Mouse (Mus musculus): ENCODE measurements at regions not wholly inside any gene's neighbourhood (a gene's known extent, or its start where the extent isn't known, plus 50 kb on each side); places are given as distances from the start of the nearest gene placed in this dataset.

DNA sequence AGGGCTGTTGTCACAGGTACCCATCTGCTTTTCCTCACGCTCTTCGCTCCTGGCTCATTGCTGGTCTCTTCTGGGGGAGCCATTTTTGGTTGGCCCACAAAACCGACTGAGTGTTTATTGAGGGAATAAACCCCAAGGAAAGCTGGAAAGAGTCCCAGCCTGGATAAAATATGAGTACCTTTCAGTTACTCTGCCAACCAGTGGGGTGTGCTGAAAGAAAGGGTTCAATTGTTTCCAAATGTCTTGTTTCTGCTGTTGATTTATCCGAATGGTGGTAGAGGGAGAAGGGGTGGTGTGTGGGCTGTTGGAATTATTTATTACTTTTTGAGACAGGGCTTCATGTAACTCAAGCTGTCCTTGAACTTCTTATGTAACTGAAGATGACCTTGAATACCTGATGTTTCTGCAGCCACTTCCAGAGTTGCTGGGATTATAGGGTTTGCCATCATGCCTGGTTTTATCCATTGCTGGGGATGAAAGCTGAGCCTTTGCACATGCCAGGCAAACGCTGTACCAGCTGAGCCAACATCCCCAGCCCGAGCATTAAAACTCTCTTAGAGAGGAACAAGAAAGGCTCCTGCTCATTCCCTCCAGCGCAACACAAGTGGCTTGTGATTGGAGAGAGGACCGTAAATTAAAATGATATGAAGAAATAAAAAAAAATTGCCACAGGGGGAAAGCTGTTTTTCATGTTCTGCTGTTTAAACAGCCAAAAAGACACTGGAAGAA lies 194.1 kb downstream of the Hhipl2 start:
- intact Hi-C loops (cut with DNase I): no loop called here
- no peak for DNase-seq (ENCODE audit: extremely low spot score in 1 of 2, low spot score in 2 of 2)

DNA sequence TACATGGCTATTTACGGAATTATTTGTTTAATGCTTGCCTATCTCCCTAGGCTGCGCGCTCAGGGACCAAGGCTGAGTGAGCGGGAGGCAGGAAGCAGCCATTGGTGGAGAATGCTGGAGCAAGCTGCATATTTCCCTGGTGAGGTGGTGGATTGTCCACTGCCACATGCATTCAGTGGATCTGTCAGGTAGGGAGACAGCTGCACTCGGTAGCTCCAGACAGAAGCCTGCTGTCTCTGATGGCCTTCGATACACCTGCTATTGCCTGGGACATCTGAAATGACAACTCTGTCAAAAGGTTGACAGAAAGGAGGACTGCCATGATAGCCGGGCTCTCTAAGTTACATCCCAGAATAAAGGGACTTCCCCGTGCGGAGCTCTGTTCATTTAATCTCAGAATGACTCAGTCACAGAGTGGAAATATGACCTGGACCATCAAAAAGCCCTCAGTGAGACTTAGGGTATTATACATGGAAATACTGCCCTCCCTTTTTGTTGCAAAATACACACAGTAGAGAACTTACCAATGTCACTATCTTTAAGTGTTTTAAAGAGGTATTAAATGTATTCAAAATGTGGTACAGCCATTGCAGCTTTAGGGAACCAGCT lies 201.5 kb downstream of the Hhipl2 start:
- DNase-seq (ENCODE audit: extremely low spot score in 1 of 2, low spot score in 2 of 2): no peak
- intact Hi-C loops (cut with DNase I): no loop called here

DNA sequence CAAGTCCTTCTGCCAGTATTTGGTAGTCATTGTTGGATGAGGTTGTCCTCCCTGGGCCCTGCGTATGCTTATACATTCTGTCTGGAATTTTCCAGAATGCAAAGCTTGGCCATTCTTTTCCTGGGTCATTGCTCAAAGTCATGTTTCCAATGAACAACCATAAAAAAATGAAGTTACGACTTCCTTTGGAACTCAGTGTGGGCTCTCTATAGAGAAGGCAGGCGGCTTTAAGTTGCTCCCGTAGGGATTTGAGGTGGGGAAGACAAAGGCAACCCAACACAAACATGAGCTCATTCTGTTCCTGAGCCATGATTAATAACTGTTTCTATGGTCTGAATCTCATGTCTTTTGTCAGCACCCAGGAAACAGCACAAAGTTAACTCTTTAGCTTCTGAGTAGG lies 204.3 kb downstream of the Hhipl2 start:
- intact Hi-C loops (cut with DNase I): no loop called here
- no peak for DNase-seq (ENCODE audit: extremely low spot score in 1 of 2, low spot score in 2 of 2)

DNA sequence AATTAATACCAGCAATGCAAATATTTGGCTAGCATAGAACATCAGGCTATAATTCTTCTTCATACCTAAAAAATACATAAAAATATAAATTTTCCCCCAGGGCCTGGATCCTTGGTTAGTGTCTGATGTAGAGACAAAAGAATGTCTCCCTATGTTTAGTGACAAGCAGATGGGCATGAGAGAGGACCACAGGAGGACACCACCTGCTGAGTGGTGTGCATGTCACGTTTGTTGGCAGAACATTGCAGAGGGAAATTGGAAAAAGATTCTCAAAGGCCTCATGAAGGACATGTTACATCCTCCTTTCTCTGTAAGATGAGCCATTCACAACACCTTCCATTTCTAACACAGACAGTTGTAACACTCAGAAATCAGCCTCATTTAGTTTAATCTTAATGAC lies 206.3 kb downstream of the Hhipl2 start:
- no peak for DNase-seq (ENCODE audit: extremely low spot score in 1 of 2, low spot score in 2 of 2)

DNA sequence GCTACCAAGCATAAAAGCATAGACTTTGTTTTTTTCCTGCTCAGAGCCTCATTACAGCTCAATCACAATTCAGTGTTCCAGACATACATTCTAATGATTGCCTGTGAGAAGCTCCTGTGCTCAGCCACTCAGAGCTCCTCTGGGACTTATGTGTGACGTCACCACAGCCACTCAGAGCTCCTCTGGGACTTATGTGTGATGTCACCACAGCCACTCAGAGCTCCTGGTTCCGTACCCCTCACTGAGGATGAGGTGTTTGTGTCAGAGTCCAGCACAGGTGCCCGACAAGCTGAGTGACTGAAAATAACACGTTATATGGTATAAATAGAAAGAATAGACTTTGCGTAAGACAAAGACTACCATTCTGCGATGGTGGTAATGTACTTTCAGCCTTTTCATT lies 215.8 kb downstream of the Hhipl2 start:
- no peak for DNase-seq (ENCODE audit: extremely low spot score in 1 of 2, low spot score in 2 of 2)
- intact Hi-C loops (cut with DNase I): no loop called here

More for the DNA sequence above, 206.3 kb downstream of the Hhipl2 start:
- intact Hi-C loops (cut with DNase I): no loop called here

DNA sequence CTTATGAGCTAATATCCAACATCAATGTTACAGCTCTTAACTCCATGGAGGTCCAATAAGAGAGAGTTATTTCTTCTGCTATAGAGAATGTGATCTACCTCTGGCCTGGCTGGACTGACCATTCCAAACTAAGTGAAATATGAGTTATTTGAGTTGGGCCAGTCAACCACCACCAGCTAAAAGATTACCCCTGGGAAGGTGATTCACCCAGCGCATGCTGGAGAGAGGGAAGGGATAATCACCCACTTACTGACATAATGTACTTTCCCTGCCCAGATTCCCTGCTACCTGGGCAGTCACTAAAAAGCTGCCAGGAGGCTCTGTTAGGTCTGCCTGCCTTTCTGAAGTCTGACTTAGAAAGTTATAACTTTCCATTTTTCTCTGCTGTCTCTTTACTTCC lies 216.8 kb downstream of the Hhipl2 start:
- intact Hi-C loops (cut with DNase I): no loop called here
- no peak for DNase-seq (ENCODE audit: extremely low spot score in 1 of 2, low spot score in 2 of 2)

DNA sequence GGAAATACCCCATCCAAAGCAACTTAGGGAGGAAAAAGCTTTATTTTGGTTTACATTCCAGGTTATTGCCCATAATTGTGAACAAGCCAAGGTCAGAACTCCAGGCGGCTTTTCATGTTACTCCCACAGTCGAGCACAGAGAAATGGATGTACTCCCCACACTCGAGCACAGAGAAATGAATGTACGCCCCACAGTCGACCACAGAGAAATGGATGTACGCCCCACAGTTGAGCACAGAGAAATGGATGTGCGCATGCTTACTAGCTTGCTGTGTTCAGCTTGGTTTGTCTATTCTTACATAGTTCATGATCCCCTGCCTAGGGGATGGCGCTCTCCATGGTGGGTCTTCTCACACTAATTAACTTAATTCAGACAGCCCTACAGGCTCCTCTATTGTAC lies 219.2 kb downstream of the Hhipl2 start:
- intact Hi-C loops (cut with DNase I): no loop called here
- DNase-seq (ENCODE audit: extremely low spot score in 1 of 2, low spot score in 2 of 2): no peak

DNA sequence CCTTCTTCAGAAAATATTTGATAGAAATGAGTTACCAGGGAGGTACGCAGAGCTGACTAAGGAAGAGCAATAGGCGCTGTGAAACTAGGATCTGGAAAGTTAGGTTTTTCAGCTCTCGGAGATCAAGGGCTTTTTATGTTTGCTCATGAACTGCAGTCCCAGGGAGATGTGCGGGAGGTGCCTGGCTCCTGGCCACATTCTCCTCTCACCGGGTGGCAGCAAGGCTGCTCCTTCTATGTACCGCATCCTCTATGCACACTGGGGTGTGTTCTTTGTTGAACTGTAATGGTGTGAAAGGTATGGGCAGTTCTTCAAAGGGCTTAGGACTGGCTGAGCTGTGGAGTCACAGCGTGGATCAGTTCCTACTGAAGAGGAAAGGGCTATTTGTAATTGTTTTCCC lies 221.3 kb downstream of the Hhipl2 start:
- peak in 1 of 2 experiments; percentile 56 for DNase-seq (ENCODE audit: extremely low spot score in 1 of 2, low spot score in 2 of 2)
- intact Hi-C loops (cut with DNase I): no loop called here

DNA sequence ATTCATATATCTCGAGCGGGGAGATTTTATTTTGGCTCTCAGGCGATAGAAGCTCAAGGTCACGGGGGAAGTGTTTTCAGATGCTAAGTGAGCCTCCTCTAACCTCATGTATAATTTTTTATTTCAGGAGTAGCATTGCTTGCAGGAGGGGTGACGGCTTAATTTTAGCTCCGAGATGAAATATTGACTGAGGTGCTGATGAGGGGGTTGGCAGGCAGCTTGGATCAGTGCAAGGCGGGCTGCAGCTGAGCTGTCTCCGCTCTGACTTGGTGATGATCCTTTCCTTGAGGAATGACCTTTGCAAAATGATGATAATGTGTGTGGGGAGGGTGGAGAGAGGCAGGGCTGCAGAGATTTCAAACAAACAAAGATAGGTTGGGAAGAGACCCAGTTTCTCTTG lies 222.6 kb downstream of the Hhipl2 start:
- no peak for DNase-seq (ENCODE audit: extremely low spot score in 1 of 2, low spot score in 2 of 2)
- intact Hi-C loops (cut with DNase I): no loop called here

DNA sequence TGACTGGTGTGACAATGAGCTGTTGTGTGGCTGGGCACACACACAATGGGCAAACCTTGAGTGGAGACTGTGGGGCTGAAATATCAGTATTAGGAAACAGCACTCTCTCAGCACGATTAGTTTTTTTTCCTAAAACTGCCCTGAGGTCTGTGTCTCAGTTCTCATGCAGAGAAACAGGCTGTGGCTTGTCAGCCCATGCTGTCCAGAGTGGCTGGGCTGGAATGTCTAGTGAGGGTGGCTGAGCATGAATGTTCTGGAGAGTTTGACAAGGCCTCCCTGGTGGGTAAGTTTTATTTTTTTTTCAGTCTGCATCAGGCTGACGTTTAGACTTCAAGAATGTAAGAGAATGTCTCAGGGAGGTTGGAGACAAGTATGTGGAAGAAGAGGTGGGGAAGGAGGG lies 226.0 kb downstream of the Hhipl2 start:
- DNase-seq (ENCODE audit: extremely low spot score in 1 of 2, low spot score in 2 of 2): no peak

DNA sequence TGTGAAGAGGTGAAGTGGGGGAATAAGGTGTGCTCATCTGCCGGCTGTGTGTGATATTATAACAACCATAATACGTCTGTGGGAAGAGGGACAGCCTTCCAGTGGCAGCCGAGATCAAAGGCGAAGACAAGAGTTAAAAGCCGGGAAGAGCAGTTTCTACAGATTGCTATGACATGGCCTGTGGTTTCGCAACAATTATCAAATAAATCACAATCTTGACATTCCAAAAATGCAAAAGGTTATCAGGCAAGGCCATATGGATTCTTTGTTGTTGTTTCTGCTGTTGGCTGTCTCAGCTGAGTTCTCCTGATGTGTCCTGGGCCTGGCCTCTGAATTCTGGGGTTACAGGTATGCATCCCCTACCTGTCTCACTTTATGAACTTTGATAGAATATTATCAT lies 235.9 kb downstream of the Hhipl2 start:
- intact Hi-C loops (cut with DNase I): no loop called here
- no peak for DNase-seq (ENCODE audit: extremely low spot score in 1 of 2, low spot score in 2 of 2)

More for the DNA sequence above, 226.0 kb downstream of the Hhipl2 start:
- intact Hi-C loops (cut with DNase I): no loop called here

DNA sequence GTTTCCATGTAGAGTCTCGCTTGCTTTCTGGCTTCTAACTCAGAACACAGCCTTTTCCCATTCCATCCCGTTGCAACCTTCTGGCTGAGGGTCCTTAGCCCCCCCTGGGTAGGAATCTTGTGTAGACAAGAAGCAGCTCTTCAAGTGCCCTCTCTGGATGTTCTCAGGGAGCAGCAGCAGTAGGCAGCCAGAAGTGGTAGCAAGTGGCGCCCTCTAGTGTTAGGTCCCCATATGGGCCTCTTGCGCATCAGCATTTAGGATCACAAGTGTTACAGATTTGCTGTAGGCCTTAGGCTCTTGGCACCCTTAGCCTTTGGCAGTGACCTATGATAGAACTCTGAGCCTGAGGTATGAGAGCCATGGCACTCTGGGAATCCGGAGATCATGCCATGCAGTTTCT lies 239.0 kb downstream of the Hhipl2 start:
- intact Hi-C loops (cut with DNase I): no loop called here
- peak in 1 of 2 experiments; percentile 48 for DNase-seq (ENCODE audit: extremely low spot score in 1 of 2, low spot score in 2 of 2)

DNA sequence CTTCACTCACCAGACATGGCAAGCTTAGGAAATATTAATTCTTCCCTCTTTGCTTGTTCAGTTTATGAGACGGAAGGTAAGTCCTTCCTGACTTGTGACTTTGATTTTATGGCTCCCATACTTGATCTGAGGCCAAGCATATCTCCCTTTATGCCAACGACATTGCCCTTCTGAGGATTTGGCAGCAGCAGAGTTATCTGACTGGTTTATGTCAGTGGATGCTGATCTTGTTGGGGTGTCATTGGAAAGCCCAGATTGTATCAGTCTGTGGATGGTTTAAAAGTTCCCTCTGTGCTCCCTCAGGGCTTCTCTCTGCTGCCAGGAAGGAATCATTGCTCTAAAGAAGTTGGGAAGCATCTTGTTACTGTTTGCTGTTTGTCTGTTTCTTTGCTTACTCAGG lies 242.5 kb downstream of the Hhipl2 start:
- DNase-seq (ENCODE audit: extremely low spot score in 1 of 2, low spot score in 2 of 2): no peak
- intact Hi-C loops (cut with DNase I): no loop called here

DNA sequence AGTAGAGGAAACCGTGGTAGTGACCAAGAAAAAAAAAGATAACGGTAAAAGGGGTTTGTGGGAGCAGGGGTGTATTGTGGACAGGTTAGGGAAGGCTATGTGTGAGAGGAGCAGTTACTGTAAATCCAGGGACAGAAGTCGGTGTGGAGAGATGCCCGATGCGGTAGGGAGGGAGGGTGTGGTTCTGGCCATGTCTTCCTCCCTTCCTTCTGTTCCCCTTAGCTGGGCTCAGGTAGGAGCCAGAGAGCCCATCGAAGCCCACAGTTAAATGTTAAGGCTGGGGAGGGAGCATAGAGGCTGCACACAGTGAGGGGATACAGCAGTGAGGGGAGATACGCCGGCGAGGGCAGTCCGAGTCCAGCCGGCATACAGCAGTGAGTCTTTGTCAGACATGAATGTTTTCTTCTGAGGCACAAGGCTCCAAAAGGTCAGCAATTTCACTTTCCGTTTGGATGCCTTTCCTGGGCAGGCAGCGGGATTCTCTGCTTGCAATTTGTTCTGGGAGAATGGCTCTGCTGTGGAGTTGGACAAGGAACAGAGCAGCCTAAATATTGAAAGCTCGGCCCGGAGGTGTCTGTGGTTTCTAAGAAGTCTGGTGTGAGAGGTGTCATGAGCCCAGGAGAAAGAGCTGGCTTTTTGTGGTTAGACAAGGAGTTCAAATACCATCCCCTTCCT lies 244.5 kb downstream of the Hhipl2 start:
- intact Hi-C loops (cut with DNase I): no loop called here
- DNase-seq (ENCODE audit: extremely low spot score in 1 of 2, low spot score in 2 of 2): no peak

DNA sequence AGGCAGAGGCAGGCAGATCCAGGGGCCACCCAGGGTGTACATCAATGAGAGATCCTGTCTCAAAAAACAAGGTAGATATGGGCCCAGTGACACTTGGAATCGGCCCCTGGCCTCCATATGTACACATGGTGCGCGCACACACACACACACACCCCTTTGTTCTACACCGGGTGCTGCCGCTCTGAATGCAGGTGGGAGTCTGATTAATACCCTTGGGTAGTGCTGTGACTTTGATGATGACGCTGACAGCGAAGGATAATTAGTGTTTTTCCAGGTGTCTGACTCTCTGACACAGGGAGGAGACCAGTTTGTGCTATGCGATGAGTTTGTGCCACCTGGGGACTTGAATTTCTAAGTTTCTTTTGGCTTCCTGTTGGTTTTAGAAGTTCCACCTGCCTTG lies 251.3 kb downstream of the Hhipl2 start:
- intact Hi-C loops (cut with DNase I): no loop called here
- DNase-seq (ENCODE audit: extremely low spot score in 1 of 2, low spot score in 2 of 2): no peak

DNA sequence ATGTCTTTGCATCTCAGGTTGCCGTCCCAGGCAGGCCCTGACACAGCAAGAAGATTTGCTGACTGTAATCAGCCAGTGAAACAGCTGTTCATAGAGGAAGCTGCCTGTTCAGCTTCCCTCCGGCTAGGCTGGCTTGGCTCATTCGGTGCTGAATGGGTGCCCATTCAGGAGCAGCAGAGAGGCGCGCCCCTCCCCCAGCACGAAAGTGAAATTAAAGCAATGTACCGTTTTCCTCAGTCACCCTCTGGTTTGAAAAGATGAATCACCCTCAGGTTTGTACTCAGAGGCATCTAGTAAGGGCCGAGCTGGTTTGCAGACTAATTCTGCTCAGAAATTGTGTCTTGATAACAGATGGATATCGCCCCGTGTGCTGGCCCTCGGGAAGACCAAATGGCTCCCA lies 251.7 kb downstream of the Hhipl2 start:
- peak; percentile 11 to 44 for DNase-seq (ENCODE audit: extremely low spot score in 1 of 2, low spot score in 2 of 2)
- intact Hi-C loops (cut with DNase I): no loop called here

DNA sequence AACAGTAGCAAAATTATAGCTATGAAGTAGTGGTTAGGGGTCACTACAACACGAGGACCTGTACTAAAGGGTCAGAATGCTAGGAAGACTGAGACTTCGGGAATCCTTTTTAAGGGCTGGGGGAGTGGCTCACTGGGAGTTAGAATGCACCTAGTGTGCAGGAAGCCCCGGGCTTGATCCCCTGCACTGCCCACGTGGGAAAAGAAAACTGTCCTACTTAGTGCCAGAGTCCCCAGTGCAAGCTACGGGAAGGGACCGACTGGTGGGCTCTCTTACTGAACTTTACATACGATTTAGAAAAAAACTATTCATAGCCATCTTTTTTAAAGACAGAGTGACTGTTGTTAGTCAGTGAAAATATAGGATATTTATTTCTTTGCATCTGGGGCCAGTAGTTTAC lies 252.5 kb downstream of the Hhipl2 start:
- intact Hi-C loops (cut with DNase I): no loop called here

DNA sequence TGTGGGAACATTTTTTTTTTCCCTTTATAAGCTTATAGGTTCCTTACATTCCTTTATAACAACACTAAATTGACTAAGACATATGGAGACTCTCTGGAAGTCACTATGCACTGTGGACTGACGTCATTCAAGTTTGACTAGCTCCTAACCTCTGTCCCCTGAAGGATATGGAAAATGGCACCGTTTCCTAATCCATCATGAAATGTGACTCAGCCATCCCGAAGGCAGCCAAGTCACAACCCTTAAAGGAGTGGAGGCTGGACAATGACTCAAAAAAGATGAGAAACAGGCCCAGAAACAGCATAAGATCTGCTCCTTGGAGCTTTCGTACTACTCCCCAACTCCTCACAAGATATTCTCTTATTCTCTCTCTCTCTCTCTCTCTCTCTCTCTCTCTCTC lies 253.5 kb downstream of the Hhipl2 start:
- intact Hi-C loops (cut with DNase I): no loop called here
- DNase-seq (ENCODE audit: extremely low spot score in 1 of 2, low spot score in 2 of 2): no peak

More for the DNA sequence above, 252.5 kb downstream of the Hhipl2 start:
- DNase-seq (ENCODE audit: extremely low spot score in 1 of 2, low spot score in 2 of 2): no peak

DNA sequence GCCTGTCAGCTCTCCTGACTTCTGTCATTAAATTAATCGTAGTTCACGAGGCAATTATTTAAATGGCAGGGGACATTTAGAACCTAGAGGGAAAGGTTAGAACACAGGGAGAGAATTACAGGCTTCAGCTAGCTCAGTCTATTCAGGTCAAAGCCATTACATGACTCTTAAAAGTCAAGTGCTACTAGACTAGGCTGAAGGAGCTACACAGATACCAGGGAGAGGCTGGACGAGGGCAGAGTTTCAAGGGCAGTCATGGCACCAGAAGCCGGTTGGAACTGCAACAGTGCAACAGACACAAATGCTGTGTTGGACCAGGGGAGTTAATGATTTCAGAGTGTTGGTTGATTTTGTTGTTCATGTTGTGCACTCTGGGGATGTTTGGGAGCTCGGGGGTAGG lies 254.5 kb downstream of the Hhipl2 start:
- intact Hi-C loops (cut with DNase I): no loop called here
- DNase-seq (ENCODE audit: extremely low spot score in 1 of 2, low spot score in 2 of 2): no peak

DNA sequence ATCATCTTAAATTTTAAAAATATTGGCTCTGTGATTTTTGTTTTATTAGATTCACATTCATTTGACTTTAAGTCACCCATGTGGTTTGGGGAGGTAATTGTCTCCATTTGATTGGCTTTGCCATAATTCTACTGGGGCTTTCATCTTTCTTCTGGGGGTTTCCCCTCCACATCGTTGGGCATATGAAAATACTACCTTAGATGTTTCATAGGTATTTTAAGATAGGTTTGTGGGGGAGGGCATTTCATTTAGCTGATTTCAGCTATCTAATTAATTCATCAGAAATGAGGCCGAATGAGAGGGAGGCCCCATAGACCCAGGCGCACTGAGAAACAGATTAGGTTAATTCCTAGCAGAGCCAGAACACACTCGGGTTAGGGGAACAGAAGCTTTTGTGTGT lies 259.6 kb downstream of the Hhipl2 start:
- no peak for DNase-seq (ENCODE audit: extremely low spot score in 1 of 2, low spot score in 2 of 2)
- intact Hi-C loops (cut with DNase I): no loop called here
